Mouse (Mus musculus) myocyte (in vitro differentiated cells): ENCODE results near the gene Fam216a. TPM values are rescaled to one million over a fixed set of nuclear protein-coding genes. Genes with fewer than 3 reads are reported as not detected.

ENCODE experiments used
- H3K27me3 ChIP-seq: one replicate; pipeline ENCODE4 v1.6.1; 2011; ENCODE audit not compliant: control insufficient read depth, insufficient read depth, insufficient read length
- H3K36me3 ChIP-seq: one replicate; pipeline ENCODE4 v1.6.1; 2011; ENCODE audit not compliant: control insufficient read depth, insufficient read depth
- H3K4me2 ChIP-seq: one replicate; pipeline ENCODE4 v1.6.1; 2011; ENCODE audit warnings: low read depth, control low read depth
- H3K4me3 ChIP-seq: one replicate; pipeline ENCODE4 v1.5.1; 2011; ENCODE audit warnings: mild to moderate bottlenecking, control low read depth, moderate library complexity
- H3K79me2 ChIP-seq: one replicate; pipeline ENCODE4 v1.6.1; 2011; ENCODE audit not compliant: control insufficient read depth, insufficient read depth
- H3ac ChIP-seq: one replicate; pipeline ENCODE4 v1.6.1; 2011; ENCODE audit not compliant: control insufficient read depth, insufficient read length
- CEBPB ChIP-seq: IDR thresholded peaks from 2 replicates; pipeline ENCODE4 v1.6.1; 2011; ENCODE audit warnings: mild to moderate bottlenecking, moderate library complexity; ENCODE audit not compliant: poor library complexity, insufficient read depth, severe bottlenecking
- E2F4 ChIP-seq: IDR thresholded peaks from one replicate; pipeline ENCODE4 v1.6.1; 2011; ENCODE audit warnings: mild to moderate bottlenecking, control low read depth, moderate library complexity; ENCODE audit not compliant: insufficient read depth
- MAX ChIP-seq: IDR thresholded peaks from one replicate; pipeline ENCODE4 v1.6.1; 2011; ENCODE audit warnings: low read depth, mild to moderate bottlenecking, control low read depth
- MYOD1 ChIP-seq, 3 experiments: IDR thresholded peaks; one replicate each; pipeline ENCODE4 v1.6.1; 2011; ENCODE audit warnings: control low read depth in 2 of 3, low read depth in 2 of 3, mild to moderate bottlenecking in 2 of 3, moderate library complexity in 1 of 3; ENCODE audit not compliant: insufficient read length in 2 of 3, control insufficient read depth in 1 of 3
- MYOG ChIP-seq, 3 experiments: IDR thresholded peaks; one replicate each; pipeline ENCODE4 v1.6.1; 2011; ENCODE audit warnings: control low read depth in 2 of 3, low read depth in 2 of 3, mild to moderate bottlenecking in 2 of 3; ENCODE audit not compliant: insufficient read length in 2 of 3, control insufficient read depth in 1 of 3, insufficient read depth in 1 of 3
- POLR2A ChIP-seq: IDR thresholded peaks from one replicate; pipeline ENCODE4 v1.6.1; 2011; ENCODE audit warnings: low read depth, mild to moderate bottlenecking, control low read depth, moderate library complexity; ENCODE audit not compliant: insufficient read length
- POLR2AphosphoS2 ChIP-seq: IDR thresholded peaks from one replicate; pipeline ENCODE4 v1.6.1; 2011; ENCODE audit warnings: low read depth, control low read depth; ENCODE audit not compliant: insufficient read length
- REST ChIP-seq: IDR thresholded peaks from one replicate; pipeline ENCODE4 v1.6.1; 2011; ENCODE audit warnings: mild to moderate bottlenecking, control low read depth, moderate library complexity; ENCODE audit not compliant: insufficient read depth, insufficient read length
- SRF ChIP-seq: IDR thresholded peaks from one replicate; pipeline ENCODE4 v1.6.1; 2011; ENCODE audit warnings: low read depth; ENCODE audit not compliant: control insufficient read depth, insufficient read length
- TCF12 ChIP-seq: IDR thresholded peaks from one replicate; pipeline ENCODE4 v1.6.1; 2011; ENCODE audit warnings: mild to moderate bottlenecking, control low read depth; ENCODE audit not compliant: poor library complexity, insufficient read depth, severe bottlenecking
- TCF3 ChIP-seq: IDR thresholded peaks from one replicate; pipeline ENCODE4 v1.6.1; 2011; ENCODE audit warnings: low read depth, control low read depth; ENCODE audit not compliant: insufficient read length
- USF1 ChIP-seq: IDR thresholded peaks from one replicate; pipeline ENCODE4 v1.6.1; 2011; ENCODE audit warnings: low read depth, mild to moderate bottlenecking, control low read depth, moderate library complexity
- polyA plus RNA-seq: library from polyadenylated mRNA; unstranded; fragments of >200 nt; fragmentation: generic; extraction: Trizol; gene quantifications from one replicate; pipeline ENCODE4 v1.2.1, GENCODE M21; 2012; ENCODE audit warnings: missing spikeins

Fam216a gene
- polyA plus RNA-seq, 1 experiment: 27.7 TPM

DNA sequence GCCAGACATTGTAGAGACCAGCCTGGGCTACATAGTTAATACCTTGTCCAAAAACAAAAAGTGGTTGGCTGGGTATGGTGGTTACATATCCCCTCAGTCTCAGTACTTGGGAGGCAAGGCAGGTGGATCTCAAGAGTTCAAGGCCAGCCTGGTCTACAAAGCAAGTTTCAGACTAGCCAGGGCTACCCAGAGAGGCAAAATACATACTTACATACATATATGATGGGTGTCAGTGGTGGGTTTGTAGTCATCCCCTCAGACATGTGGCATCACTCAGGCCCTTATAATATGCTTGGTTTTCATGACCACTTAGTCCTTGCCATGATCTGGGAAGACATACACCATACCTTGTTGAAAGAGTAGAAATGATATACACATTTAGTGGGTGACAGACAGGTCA, 18.5 kb upstream of the Fam216a start:
- H3ac ChIP-seq: no peak overlapping the region
- peaks cover 18% of the 10 kb centered on the region for H3K79me2 ChIP-seq
- H3K27me3 ChIP-seq: no peaks in the 10 kb centered on the region
- TF ChIP-seq MYOG (IDR thresholded peaks at IDR 0.05; ENCODE audit: control insufficient read depth in 1 of 3, insufficient read depth in 1 of 3, insufficient read length in 2 of 3, low read depth in 2 of 3) (no peak), MAX (no peak), TCF3 (no peak), REST (no peak), POLR2AphosphoS2 (no peak), TCF12 (no peak), E2F4 (no peak), USF1 (no peak), SRF (no peak), POLR2A (no peak), MYOD1 (IDR thresholded peaks at IDR 0.05; ENCODE audit: control insufficient read depth in 1 of 3, insufficient read length in 2 of 3, low read depth in 2 of 3) (no peak), CEBPB (no peak)
- no peaks in the 10 kb centered on the region for H3K36me3 ChIP-seq
- H3K4me3 ChIP-seq: no peak overlapping the region
- H3K4me2 ChIP-seq: no peak overlapping the region

DNA sequence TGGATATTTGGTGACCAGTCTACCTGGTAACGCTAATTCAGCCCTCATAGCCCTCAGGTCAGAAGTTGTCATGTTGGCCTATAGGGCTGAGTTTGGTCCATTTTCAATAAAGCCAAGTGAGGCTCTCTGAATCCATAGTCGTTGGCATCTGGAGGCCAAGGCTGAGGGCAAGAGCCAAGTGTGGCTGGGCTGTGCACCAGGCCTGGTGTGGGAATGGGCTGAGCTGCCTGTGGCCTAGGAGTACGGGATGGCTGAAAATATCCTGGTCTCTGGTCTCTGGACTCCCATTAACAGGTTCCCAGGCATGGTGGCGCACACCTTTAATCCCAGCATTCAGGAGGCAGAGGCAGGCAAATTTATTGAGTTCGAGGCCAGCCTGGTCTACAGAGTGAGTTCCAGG, 17.8 kb upstream of the Fam216a start:
- Histone ChIP-seq H3K36me3 (no peaks in the 10 kb centered on the region), H3K4me2 (no peak overlapping the region), H3K79me2 (peaks cover 18% of the 10 kb centered on the region), H3ac (no peak overlapping the region), H3K27me3 (no peaks in the 10 kb centered on the region), H3K4me3 (no peak overlapping the region)
- TF ChIP-seq POLR2AphosphoS2 (no peak), MYOG (IDR thresholded peaks at IDR 0.05; ENCODE audit: control insufficient read depth in 1 of 3, insufficient read depth in 1 of 3, insufficient read length in 2 of 3, low read depth in 2 of 3) (no peak), SRF (no peak), TCF3 (no peak), TCF12 (no peak), MYOD1 (IDR thresholded peaks at IDR 0.05; ENCODE audit: control insufficient read depth in 1 of 3, insufficient read length in 2 of 3, low read depth in 2 of 3) (no peak), USF1 (no peak), CEBPB (no peak), POLR2A (no peak), E2F4 (no peak), MAX (no peak), REST (no peak)

DNA sequence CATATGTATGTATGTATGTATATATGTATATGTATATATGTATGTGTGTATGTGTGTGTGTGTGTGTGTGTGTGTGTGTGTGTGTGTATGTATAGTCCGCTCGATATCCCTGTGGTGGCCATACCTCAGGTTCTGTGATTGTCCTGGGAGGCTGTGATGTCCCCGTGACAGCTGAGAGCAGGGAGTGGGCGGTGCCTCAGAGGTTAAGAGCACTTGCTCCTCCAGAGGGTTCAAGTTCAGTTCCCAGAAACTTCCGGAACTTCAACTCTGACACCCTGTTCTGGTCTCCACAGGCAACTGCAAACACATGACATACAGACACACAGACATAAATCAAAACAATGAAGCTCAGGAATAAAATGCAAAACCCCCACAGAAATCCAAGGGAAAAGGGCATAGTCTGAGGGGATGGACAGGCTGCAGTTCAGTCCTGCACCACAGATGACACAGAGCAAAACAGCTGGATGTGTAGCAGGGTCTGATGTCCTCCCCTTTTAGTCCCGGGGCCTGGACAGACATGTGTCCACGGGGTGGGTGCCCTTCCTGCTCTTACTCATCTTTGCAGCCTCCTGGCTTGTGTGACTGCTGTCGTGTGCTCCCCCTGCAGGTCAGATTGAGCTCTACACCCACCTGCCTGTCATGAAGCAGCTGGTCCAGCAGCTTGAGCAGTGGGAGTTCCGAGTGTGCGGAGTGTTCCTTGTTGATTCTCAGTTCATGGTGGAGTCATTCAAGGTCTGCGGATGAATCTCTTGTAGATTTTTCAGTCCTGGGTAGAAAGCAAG, 7.4 kb upstream of the Fam216a start:
- no peaks in the 10 kb centered on the region for H3K79me2 ChIP-seq
- peak in 2 of 3 experiments; percentile 34 to 69 for TF ChIP-seq MYOD1 (IDR thresholded peaks at IDR 0.05; ENCODE audit: control insufficient read depth in 1 of 3, insufficient read length in 2 of 3, low read depth in 2 of 3)
- TF ChIP-seq REST: no peak
- no peak for TF ChIP-seq E2F4
- peak in 2 of 3 experiments; percentile 13 to 66 for TF ChIP-seq MYOG (IDR thresholded peaks at IDR 0.05; ENCODE audit: control insufficient read depth in 1 of 3, insufficient read depth in 1 of 3, insufficient read length in 2 of 3, low read depth in 2 of 3)
- no peak for TF ChIP-seq POLR2AphosphoS2

GRCm38 (mm10) chr5:122378171-122378570, 6.0 kb upstream of the Fam216a start:
- Histone ChIP-seq H3K79me2 (no peaks in the 10 kb centered on the region), H3K4me2 (no peak overlapping the region), H3K27me3 (no peaks in the 10 kb centered on the region), H3K36me3 (peaks cover 7% of the 10 kb centered on the region), H3K4me3 (no peak overlapping the region), H3ac (no peak overlapping the region)
- TF ChIP-seq E2F4 (no peak), MAX (no peak), MYOD1 (IDR thresholded peaks at IDR 0.05; ENCODE audit: control insufficient read depth in 1 of 3, insufficient read length in 2 of 3, low read depth in 2 of 3) (no peak), CEBPB (no peak), USF1 (no peak), TCF3 (no peak), POLR2A (no peak), POLR2AphosphoS2 (no peak), MYOG (IDR thresholded peaks at IDR 0.05; ENCODE audit: control insufficient read depth in 1 of 3, insufficient read depth in 1 of 3, insufficient read length in 2 of 3, low read depth in 2 of 3) (no peak), SRF (no peak), TCF12 (no peak), REST (no peak)

More for the DNA sequence above, 7.4 kb upstream of the Fam216a start:
- Histone ChIP-seq H3K4me2 (peak overlapping the region; percentile 49), H3K36me3 (peaks cover 6% of the 10 kb centered on the region), H3K4me3 (no peak overlapping the region), H3K27me3 (no peaks in the 10 kb centered on the region), H3ac (no peak overlapping the region)
